Mouse (Mus musculus) erythroblast, embryonic 14.5 days (primary cell): Measurements from ENCODE around the gene Spata31d1d. TPM values are rescaled to one million over a fixed set of nuclear protein-coding genes. Genes with fewer than 3 reads are reported as not detected.

ENCODE experiments used
- H3K27me3 ChIP-seq: 2 replicates; pipeline ENCODE4 v1.6.1; 2012; ENCODE audit warnings: inconsistent platforms; ENCODE audit not compliant: control insufficient read depth
- H3K36me3 ChIP-seq: 2 replicates; pipeline ENCODE4 v1.6.1; 2012; ENCODE audit warnings: mild to moderate bottlenecking, inconsistent platforms; ENCODE audit not compliant: control insufficient read depth
- H3K4me1 ChIP-seq: 2 replicates; pipeline ENCODE4 v1.6.1; 2012; ENCODE audit warnings: inconsistent platforms; ENCODE audit not compliant: control insufficient read depth
- H3K4me3 ChIP-seq: replicated peaks from 2 replicates; pipeline ENCODE3; 2012; ENCODE audit warnings: moderate library complexity, mild to moderate bottlenecking, inconsistent platforms
- H3K9me3 ChIP-seq: 2 replicates; pipeline ENCODE4 v1.6.1; 2012; ENCODE audit warnings: low read length, inconsistent platforms, mixed read lengths; ENCODE audit not compliant: control insufficient read depth
- GATA1 ChIP-seq: IDR thresholded peaks from 2 replicates; pipeline ENCODE4 v1.6.1; 2012; ENCODE audit warnings: low read length, inconsistent platforms, mixed read lengths
- TAL1 ChIP-seq: IDR thresholded peaks from 3 replicates; pipeline ENCODE4 v1.6.1; 2012; ENCODE audit warnings: low read length, inconsistent platforms, mixed read lengths
- polyA plus RNA-seq: library from polyadenylated mRNA; stranded (reverse); fragments of >175 nt; gene quantifications from 2 replicates; pipeline ENCODE4 v1.2.3, GENCODE M21; 2012

Spata31d1d gene
- polyA plus RNA-seq, 1 experiment = 0.02 TPM

- Histone ChIP-seq H3K27me3 (no peaks in the 10 kb centered on the region), H3K4me3 (peak overlapping the region; percentile 100), H3K9me3 (0 out of 2 replicates have a peak, but pooled peaks cover 2% of the 10 kb centered on the region), H3K4me1 (peaks cover 80% of the 10 kb centered on the region), H3K36me3 (peaks cover 91% of the 10 kb centered on the region)
- TF ChIP-seq TAL1 (no peak), GATA1 (no peak)
Observed at GRCm38 (mm10) chr13:59766786-59767515, 35.4 kb upstream of the Spata31d1d start.

DNA sequence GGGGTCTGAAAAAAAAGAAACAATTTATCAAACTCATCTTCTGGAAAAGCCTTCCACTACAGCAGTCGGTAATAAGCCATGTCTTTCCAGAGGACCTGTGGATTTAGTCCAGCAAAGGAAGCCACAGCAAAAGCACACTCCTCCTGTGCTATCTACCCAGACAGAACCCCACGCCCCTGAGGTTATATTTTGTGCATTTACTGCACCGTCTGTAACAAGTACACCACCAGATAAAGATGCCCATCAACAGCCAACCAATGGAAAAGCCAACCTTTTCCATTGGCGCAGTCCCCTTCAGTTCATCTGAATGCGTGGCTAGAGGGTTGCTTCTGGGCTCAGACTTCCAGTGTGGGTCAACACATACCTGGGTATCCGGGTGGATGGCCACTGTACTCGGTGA lies 31.2 kb upstream of the Spata31d1d start:
- Histone ChIP-seq H3K36me3 (peaks cover 97% of the 10 kb centered on the region), H3K4me3 (peak overlapping the region; percentile 49), H3K27me3 (no peaks in the 10 kb centered on the region), H3K9me3 (0 out of 2 replicates have a peak, but pooled peaks cover 2% of the 10 kb centered on the region), H3K4me1 (peaks cover 79% of the 10 kb centered on the region)
- peak; percentile 47 for TF ChIP-seq GATA1
- peak; percentile 44; the same call in 2 of the 3 replicates for TF ChIP-seq TAL1

DNA sequence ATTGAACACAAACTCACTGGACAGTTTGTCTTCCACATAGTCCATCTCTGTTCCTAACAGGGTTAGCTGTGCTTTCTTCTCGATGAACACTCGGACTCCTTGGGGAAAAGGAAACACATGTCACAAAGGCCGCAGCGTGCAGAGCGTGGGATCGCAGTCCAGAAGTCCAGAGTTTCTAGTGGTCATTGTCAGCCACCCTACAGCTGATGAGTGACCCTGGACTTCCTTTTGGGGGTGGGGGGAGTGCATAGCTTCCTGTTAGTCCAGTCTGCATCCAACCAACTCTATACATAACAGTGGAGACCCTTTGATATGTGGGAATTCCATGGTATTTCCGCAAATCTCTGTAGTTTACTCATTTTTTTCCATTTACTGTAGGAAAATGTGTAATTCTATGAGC lies 25.4 kb upstream of the Spata31d1d start:
- H3K27me3 ChIP-seq = no peaks in the 10 kb centered on the region
- no peak overlapping the region for H3K4me3 ChIP-seq
- peaks cover 96% of the 10 kb centered on the region for H3K36me3 ChIP-seq
- H3K4me1 ChIP-seq = peaks cover 35% of the 10 kb centered on the region
- H3K9me3 ChIP-seq = peaks cover 2% of the 10 kb centered on the region; the same call in 1 of the 2 replicates
- no peak for TF ChIP-seq TAL1
- TF ChIP-seq GATA1 = no peak

- TF ChIP-seq TAL1 (no peak), GATA1 (no peak)
- Histone ChIP-seq H3K27me3 (peaks cover 31% of the 10 kb centered on the region), H3K9me3 (peaks cover 6% of the 10 kb centered on the region), H3K4me3 (no peak overlapping the region), H3K36me3 (peaks cover 34% of the 10 kb centered on the region), H3K4me1 (peaks cover 23% of the 10 kb centered on the region)
Observed at GRCm38 (mm10) chr13:59750310-59750709, 18.8 kb upstream of the Spata31d1d start.

DNA sequence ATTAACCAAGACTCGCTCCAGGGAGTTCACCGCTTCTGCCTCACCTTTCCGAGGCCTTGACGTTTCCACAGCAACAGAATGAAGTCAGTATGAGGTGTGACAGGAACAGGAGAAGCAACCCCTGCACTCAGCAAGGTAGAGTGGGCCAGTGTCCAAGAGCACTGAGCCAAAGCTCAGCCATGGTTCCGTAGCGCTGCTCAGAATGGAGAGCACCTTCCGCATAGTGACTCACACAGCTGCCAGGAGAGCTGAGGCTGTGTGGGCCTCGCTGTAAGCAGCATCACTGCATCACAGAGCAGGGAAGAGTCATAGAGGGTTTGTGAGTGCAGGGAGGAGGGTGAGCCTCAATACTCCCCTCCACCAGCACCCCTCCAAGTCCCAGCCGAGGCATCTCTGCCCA lies 15.2 kb upstream of the Spata31d1d start, which contains the start of gene 1700014D04Rik:
TSS of gene 1700014D04Rik (minus strand) at position 42 of the 400 bp plus-strand sequence.
- peaks cover 37% of the 10 kb centered on the region for H3K27me3 ChIP-seq
- H3K4me1 ChIP-seq = peaks cover 26% of the 10 kb centered on the region
- TF ChIP-seq TAL1 = no peak
- TF ChIP-seq GATA1 = no peak
- no peaks in the 10 kb centered on the region for H3K36me3 ChIP-seq
- H3K9me3 ChIP-seq = peaks cover 3% of the 10 kb centered on the region
- no peak within 1 kb of the TSS for H3K4me3 ChIP-seq

DNA sequence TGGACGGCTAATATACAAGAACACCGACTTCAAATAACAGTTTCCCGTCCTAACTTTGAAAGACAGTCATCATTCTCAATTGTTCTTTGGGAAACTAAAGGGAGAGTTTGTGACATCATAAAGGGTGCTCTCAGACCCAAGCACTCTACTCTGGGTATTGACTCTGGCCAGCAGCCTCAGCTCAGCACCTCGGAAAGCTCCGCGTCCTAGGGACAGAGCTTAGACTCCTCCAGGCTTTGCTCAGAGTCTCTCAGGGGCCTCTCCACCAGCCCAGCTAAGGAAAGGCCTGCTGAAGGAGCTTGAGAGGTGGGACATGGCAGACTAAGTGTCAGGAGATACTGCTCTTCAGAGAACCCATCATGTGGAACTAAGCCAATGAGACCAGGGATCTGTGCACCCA lies 14.6 kb upstream of the Spata31d1d start:
- TF ChIP-seq GATA1 = no peak
- Histone ChIP-seq H3K27me3 (peaks cover 37% of the 10 kb centered on the region), H3K4me1 (peaks cover 27% of the 10 kb centered on the region), H3K4me3 (no peak overlapping the region), H3K9me3 (peaks cover 3% of the 10 kb centered on the region), H3K36me3 (no peaks in the 10 kb centered on the region)

DNA sequence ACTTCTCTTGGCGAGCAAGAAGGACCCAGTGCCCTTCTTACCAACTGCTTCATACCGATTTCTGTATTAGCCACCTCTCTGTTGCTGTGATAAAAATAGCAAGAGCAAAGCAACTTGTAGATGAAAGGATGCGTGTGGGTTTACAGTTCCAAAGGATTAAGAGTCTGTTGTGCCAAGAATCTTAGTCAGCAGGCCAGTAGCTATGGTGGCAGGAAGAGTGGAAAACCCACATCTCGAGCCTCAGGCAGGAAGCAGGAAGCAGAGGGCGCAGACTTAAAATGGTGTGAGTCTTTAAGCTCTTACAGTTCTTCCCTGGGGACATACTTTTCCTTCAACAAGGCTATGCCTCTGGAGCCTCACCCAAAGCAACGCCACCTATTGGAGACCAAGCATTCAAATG lies 13.9 kb upstream of the Spata31d1d start:
- TF ChIP-seq TAL1 = no peak
- TF ChIP-seq GATA1 = no peak
- peaks cover 3% of the 10 kb centered on the region for H3K36me3 ChIP-seq
- H3K9me3 ChIP-seq = peaks cover 3% of the 10 kb centered on the region
- H3K27me3 ChIP-seq = peaks cover 37% of the 10 kb centered on the region
- no peak overlapping the region for H3K4me3 ChIP-seq
- H3K4me1 ChIP-seq = peaks cover 31% of the 10 kb centered on the region

DNA sequence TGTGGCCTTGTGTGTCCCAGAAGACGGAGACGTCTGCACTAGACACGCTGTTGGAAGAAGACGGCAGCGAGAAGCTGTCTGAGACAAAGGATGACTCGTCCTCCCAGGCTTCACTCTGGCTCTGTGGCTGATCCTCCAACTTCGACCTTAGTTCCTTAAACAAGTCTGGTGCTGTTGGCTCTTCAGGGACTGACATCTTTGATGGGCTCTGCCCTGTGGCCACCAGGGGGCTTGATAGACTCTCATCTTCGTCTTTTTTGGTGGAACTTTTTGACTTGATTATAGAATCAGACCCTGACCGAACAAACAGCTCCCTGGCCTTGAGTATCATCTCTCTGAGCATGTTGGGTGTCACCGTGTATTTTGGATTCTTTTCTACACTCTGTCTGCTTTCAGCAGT lies 10.1 kb upstream of the Spata31d1d start:
- no peak overlapping the region for H3K4me3 ChIP-seq
- peaks cover 16% of the 10 kb centered on the region for H3K27me3 ChIP-seq
- peaks cover 60% of the 10 kb centered on the region for H3K4me1 ChIP-seq
- H3K36me3 ChIP-seq = peaks cover 3% of the 10 kb centered on the region
- TF ChIP-seq GATA1 (no peak), TAL1 (no peak)
- peaks cover 3% of the 10 kb centered on the region for H3K9me3 ChIP-seq

DNA sequence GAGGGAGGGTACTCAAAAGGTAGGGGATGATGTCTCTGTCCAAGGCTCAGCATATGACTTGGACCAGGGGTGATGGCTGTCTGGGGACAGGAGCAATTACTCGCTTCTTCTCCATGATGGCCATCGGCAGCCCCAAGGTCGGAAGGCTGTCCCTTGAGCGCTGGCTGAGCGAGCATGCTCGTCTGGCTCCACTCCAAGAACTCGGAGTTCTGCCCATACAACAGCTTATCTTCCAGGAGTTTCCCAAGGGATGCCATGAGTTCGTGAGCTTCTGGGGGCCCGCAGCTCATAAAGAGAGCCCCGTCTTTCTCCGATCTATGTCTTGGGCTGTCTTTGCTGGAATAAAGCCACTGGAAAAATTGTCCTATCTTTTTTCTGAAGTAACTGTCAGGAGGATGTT lies 9.5 kb upstream of the Spata31d1d start:
- TF ChIP-seq GATA1 (no peak), TAL1 (no peak)
- peaks cover 66% of the 10 kb centered on the region for H3K4me1 ChIP-seq
- H3K36me3 ChIP-seq = peaks cover 3% of the 10 kb centered on the region
- peaks cover 3% of the 10 kb centered on the region for H3K9me3 ChIP-seq
- no peak overlapping the region for H3K4me3 ChIP-seq
- H3K27me3 ChIP-seq = peaks cover 11% of the 10 kb centered on the region

DNA sequence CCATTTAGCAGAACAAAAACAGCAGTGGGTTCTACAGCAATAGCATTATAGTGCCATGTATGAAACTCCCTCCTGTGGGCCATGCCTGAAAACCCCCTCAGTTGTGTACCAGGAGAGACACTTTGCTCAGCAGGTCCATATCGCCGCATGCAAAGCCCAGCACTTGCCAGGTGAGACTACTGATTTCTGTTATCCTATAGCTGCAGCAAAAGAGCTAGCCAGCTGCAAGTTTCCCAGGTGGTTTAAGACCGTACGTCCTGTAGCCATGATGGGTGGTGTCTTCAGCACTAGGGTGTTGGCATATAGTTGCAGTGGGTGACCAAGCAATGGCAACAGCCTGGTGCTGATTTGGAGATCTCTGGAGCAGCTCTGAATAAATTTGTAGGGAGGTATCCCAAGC lies 7.8 kb upstream of the Spata31d1d start:
- Histone ChIP-seq H3K27me3 (peaks cover 5% of the 10 kb centered on the region; the same call in 1 of the 2 replicates), H3K36me3 (peaks cover 3% of the 10 kb centered on the region), H3K4me3 (peak overlapping the region; percentile 35), H3K9me3 (no peaks in the 10 kb centered on the region), H3K4me1 (peaks cover 83% of the 10 kb centered on the region)
- TF ChIP-seq TAL1 (peak; percentile 92), GATA1 (peak; percentile 72)
